Comparison of ENCODE assay signal across 9 mouse cellular contexts in genomic region chr13:11268673-11269340, GRCm38 (mm10).
A peak's percentile ranks its signal among the peaks of the same experiment; 100 is the strongest.
DNase-seq lines count a peak whose midpoint lies in the region; ATAC-seq and TF ChIP-seq lines count a peak whose summit lies in the region.
"Had no signal": no experiment of that assay in that cellular context is flagged by ENCODE, and none has a peak within 500 bp of the region (broad histone marks: within the 10 kb centered on the region; RNA-seq: fewer than 3 reads in every experiment).

No protein-coding gene starts in this region.

- H3K9ac ChIP-seq in hindbrain, postnatal 0 days (replicated peaks; ENCODE audit: low read length), result no peak overlapping the region
- H3K9ac ChIP-seq in hindbrain, embryonic 12.5 days, result no peak overlapping the region
- H3K9ac ChIP-seq in forebrain, postnatal 0 days, result no peak overlapping the region
- H3K9ac ChIP-seq: kidney, embryonic 15.5 days had no signal

- no peak overlapping the region for H3K27ac ChIP-seq in hindbrain, postnatal 0 days
- H3K27ac ChIP-seq in hindbrain, embryonic 12.5 days, result no peak overlapping the region
- H3K27ac ChIP-seq in forebrain, postnatal 0 days (ENCODE audit: low read depth, low read length), result no peak overlapping the region
- H3K27ac ChIP-seq in midbrain, embryonic 10.5 days (replicated peaks), result no peak overlapping the region
- H3K27ac ChIP-seq: kidney, embryonic 15.5 days had no signal

- DNase-seq in hindbrain, postnatal 0 days (ENCODE audit: low spot score), result peak; percentile 73
- peak; percentile 81 for DNase-seq in forebrain, postnatal 0 days
- peak; percentile 71 to 80 for DNase-seq in layer of hippocampus, postnatal 10 days (ENCODE audit: low spot score in 2 of 2)
- no peak for DNase-seq in thymus, postnatal 10 days (ENCODE audit: low spot score in 2 of 2)
- DNase-seq in midbrain, embryonic 10.5 days (ENCODE audit: low spot score), result no peak

- no peaks in the 10 kb centered on the region for H3K4me1 ChIP-seq in hindbrain, postnatal 0 days (ENCODE audit: insufficient read depth, low read length)
- no peaks in the 10 kb centered on the region for H3K4me1 ChIP-seq in hindbrain, embryonic 12.5 days
- peaks cover 4% of the 10 kb centered on the region; the same call in 1 of the 2 replicates for H3K4me1 ChIP-seq in forebrain, postnatal 0 days (ENCODE audit: insufficient read depth)
- peaks cover 3% of the 10 kb centered on the region for H3K4me1 ChIP-seq in midbrain, embryonic 10.5 days
- H3K4me1 ChIP-seq: kidney, embryonic 15.5 days had no signal

- H3K27me3 ChIP-seq in hindbrain, postnatal 0 days (ENCODE audit: insufficient read depth, low read length), result no peaks in the 10 kb centered on the region
- no peaks in the 10 kb centered on the region for H3K27me3 ChIP-seq in hindbrain, embryonic 12.5 days
- no peaks in the 10 kb centered on the region for H3K27me3 ChIP-seq in forebrain, postnatal 0 days (ENCODE audit: insufficient read depth, low read length)
- H3K27me3 ChIP-seq in midbrain, embryonic 10.5 days (ENCODE audit: low read depth, poor library complexity, severe bottlenecking), result no peaks in the 10 kb centered on the region
- H3K27me3 ChIP-seq: kidney, embryonic 15.5 days had no signal

- no peaks in the 10 kb centered on the region for H3K36me3 ChIP-seq in hindbrain, postnatal 0 days (ENCODE audit: insufficient read depth, low read length)
- no peaks in the 10 kb centered on the region for H3K36me3 ChIP-seq in hindbrain, embryonic 12.5 days
- no peaks in the 10 kb centered on the region for H3K36me3 ChIP-seq in forebrain, postnatal 0 days (ENCODE audit: insufficient read depth)
- no peaks in the 10 kb centered on the region for H3K36me3 ChIP-seq in midbrain, embryonic 10.5 days
- H3K36me3 ChIP-seq: kidney, embryonic 15.5 days had no signal

- TF ChIP-seq CTCF in hindbrain, postnatal 0 days (IDR thresholded peaks at IDR 0.05; ENCODE audit: low read depth), result no peak
- no peak for TF ChIP-seq CTCF in forebrain, postnatal 0 days (IDR thresholded peaks at IDR 0.05; ENCODE audit: low read depth)

- WGBS in hindbrain, postnatal 0 days, result 45% methylated on average over 5 of the region's 5 CpGs
- 83% methylated on average over 5 of the region's 5 CpGs for WGBS in hindbrain, embryonic 12.5 days
- WGBS in forebrain, postnatal 0 days, result 34% methylated on average over 5 of the region's 5 CpGs
- WGBS in midbrain, embryonic 10.5 days, result 89% methylated on average over 5 of the region's 5 CpGs

- no peak overlapping the region for H3K4me2 ChIP-seq in hindbrain, postnatal 0 days (ENCODE audit: low read depth, low read length)
- no peak overlapping the region for H3K4me2 ChIP-seq in hindbrain, embryonic 12.5 days (replicated peaks)
- H3K4me2 ChIP-seq in forebrain, postnatal 0 days (ENCODE audit: low read depth), result no peak overlapping the region
- H3K4me2 ChIP-seq: kidney, embryonic 15.5 days had no signal

- H3K9me3 ChIP-seq in hindbrain, postnatal 0 days (ENCODE audit: low read length), result no peaks in the 10 kb centered on the region
- H3K9me3 ChIP-seq in hindbrain, embryonic 12.5 days (replicated peaks), result no peaks in the 10 kb centered on the region
- H3K9me3 ChIP-seq in forebrain, postnatal 0 days (ENCODE audit: low read length), result no peaks in the 10 kb centered on the region
- H3K9me3 ChIP-seq in midbrain, embryonic 10.5 days (replicated peaks), result no peaks in the 10 kb centered on the region
- H3K9me3 ChIP-seq: kidney, embryonic 15.5 days had no signal

- H3K4me3 ChIP-seq in hindbrain, postnatal 0 days (ENCODE audit: low read length), result no peak overlapping the region
- H3K4me3 ChIP-seq in hindbrain, embryonic 12.5 days, result no peak overlapping the region
- H3K4me3 ChIP-seq in forebrain, postnatal 0 days (ENCODE audit: low read depth, low read length), result no peak overlapping the region
- H3K4me3 ChIP-seq in midbrain, embryonic 10.5 days, result no peak overlapping the region
- H3K4me3 ChIP-seq: kidney, embryonic 15.5 days had no signal

- ATAC-seq in hindbrain, postnatal 0 days, result peak; percentile 80
- ATAC-seq in hindbrain, embryonic 12.5 days (ENCODE audit: low FRiP score), result no peak
- peak; percentile 52 for ATAC-seq in cerebellum, adult (ENCODE audit: insufficient number of reproducible peaks, low FRiP score, low TSS enrichment)
- peak; percentile 81 for ATAC-seq in forebrain, postnatal 0 days
- ATAC-seq in megakaryocyte progenitor cell, adult 5-6 weeks (replicated peaks; ENCODE audit: poor library complexity), result no peak

Comparison
In these comparisons a context has a peak if more than half of its experiments do, and no peak if none do; other contexts are left out.
1. ATAC-seq: peak in hindbrain, postnatal 0 days (single experiment), cerebellum, adult (single experiment) and forebrain, postnatal 0 days (single experiment); none in hindbrain, embryonic 12.5 days (single experiment) and megakaryocyte progenitor cell, adult 5-6 weeks (single experiment).
2. DNase-seq: peak in hindbrain, postnatal 0 days (single experiment), forebrain, postnatal 0 days (single experiment) and layer of hippocampus, postnatal 10 days (2 of 2); none in thymus, postnatal 10 days (0 of 2) and midbrain, embryonic 10.5 days (single experiment).